Mouse (Mus musculus): ENCODE measurements around the gene Msantd3. TPM values are rescaled to one million over a fixed set of nuclear protein-coding genes. Genes with fewer than 3 reads are reported as not detected.

Gene Msantd3
- polyA plus RNA-seq, 1 experiment from 2014 or later = 26.7 TPM

Other genes starting within 250 kb of the Msantd3 start
- gene Tex10, start 66.5 kb upstream of the Msantd3 start, polyA plus RNA-seq (2014; fragmentation: Nextera tagmentation; extraction: Ambion mirVana) = 35.7 and 36.3 TPM in 2 replicates
- 35.7 and 41.8 TPM in 2 replicates for gene Tmeff1, start 45.2 kb downstream of the Msantd3 start, polyA plus RNA-seq (2014; fragmentation: Nextera tagmentation; extraction: Ambion mirVana)
- gene Cavin4, start 123.6 kb downstream of the Msantd3 start, polyA plus RNA-seq (2014; fragmentation: Nextera tagmentation; extraction: Ambion mirVana) = 8.9 and 9.0 TPM in 2 replicates